Mouse (Mus musculus) lung, postnatal 0 days (tissue): ENCODE data around the gene Mamstr.

Experiments
- CTCF ChIP-seq: IDR thresholded peaks from 2 replicates; pipeline ENCODE4 v1.5.1; 2016; ENCODE audit warnings: antibody characterized with exemption, mild to moderate bottlenecking
- EP300 ChIP-seq: IDR thresholded peaks from 2 replicates; pipeline ENCODE4 v1.6.1; 2016; ENCODE audit warnings: antibody characterized with exemption, mild to moderate bottlenecking, control low read depth

- no peak for TF ChIP-seq CTCF
- no peak for TF ChIP-seq EP300
These were observed 2.3 kb downstream of the Mamstr start for GRCm38 (mm10) chr7:45642083-45642482.
